Comparison of ENCODE assay signal across 26 mouse cellular contexts in genomic region chr11:53772536-53772935, GRCm38 (mm10). TPM values are rescaled to one million over a fixed set of nuclear protein-coding genes. Genes with fewer than 3 reads are reported as not detected.
DNase-seq lines count a peak whose midpoint lies in the region; ATAC-seq and TF ChIP-seq lines count a peak whose summit lies in the region.
"Had no signal": no experiment of that assay in that cellular context is flagged by ENCODE, and none has a peak within 500 bp of the region (broad histone marks: within the 10 kb centered on the region; RNA-seq: fewer than 3 reads in every experiment).

No protein-coding gene starts in this region.

- no peaks in the 10 kb centered on the region for H3K9me3 ChIP-seq in intestine, postnatal 0 days (ENCODE audit: control insufficient read depth)
- H3K9me3 ChIP-seq: liver, embryonic 13.5 days; midbrain, embryonic 13.5 days had no signal

- H3K36me3 ChIP-seq in liver, adult 2 months (ENCODE audit: control insufficient read depth, insufficient read depth, low read length) = peaks cover 35% of the 10 kb centered on the region
- peaks cover 61% of the 10 kb centered on the region for H3K36me3 ChIP-seq in intestine, postnatal 0 days (ENCODE audit: control insufficient read depth, insufficient read depth)
- H3K36me3 ChIP-seq: midbrain, embryonic 13.5 days had no signal

- DNase-seq in liver, adult 2 months (ENCODE audit: extremely low read depth, low read depth, low spot score) = no peak
- DNase-seq in liver = no peak
- peak; percentile 39 for DNase-seq in B cell, adult 2 months
- no peak for DNase-seq in embryo, embryonic 10.5 days (ENCODE audit: low spot score)
- no peak for DNase-seq in cerebellum, postnatal 10 days
- no peak for DNase-seq in Muller cell, postnatal 12 days (ENCODE audit: inconsistent ontology term)
- DNase-seq: cerebellum, adult 11-12 months; cerebellum, postnatal 36 days; gastrocnemius, postnatal 14 days; heart, postnatal 4 days; kidney, postnatal 4 days; liver, embryonic 13.5 days had no signal

- H3K4me3 ChIP-seq in liver, adult 2 months (ENCODE audit: insufficient read depth, low read depth, low read length) = peak overlapping the region; percentile 24
- peak overlapping the region; percentile 6 for H3K4me3 ChIP-seq in bone marrow, adult 2 months (replicated peaks; ENCODE audit: control insufficient read depth, low read depth, low read length)
- H3K4me3 ChIP-seq in intestine, postnatal 0 days (ENCODE audit: low read depth, low read length) = peak overlapping the region; percentile 17
- H3K4me3 ChIP-seq: erythroblast, embryonic 14.5 days; midbrain, embryonic 13.5 days had no signal

- peaks cover 16% of the 10 kb centered on the region for H3K4me1 ChIP-seq in liver, adult 2 months (ENCODE audit: control insufficient read depth, insufficient read depth, low read length)
- peaks cover 4% of the 10 kb centered on the region for H3K4me1 ChIP-seq in bone marrow, adult 2 months (ENCODE audit: control insufficient read depth, insufficient read depth, low read length)
- H3K4me1 ChIP-seq in intestine, postnatal 0 days (replicated peaks; ENCODE audit: control insufficient read depth, insufficient read depth, low read length) = 0 out of 2 replicates have a peak, but pooled peaks cover 3% of the 10 kb centered on the region

- TF ChIP-seq POLR2A in liver, adult 2 months (IDR thresholded peaks at IDR 0.05; ENCODE audit: extremely low read depth, insufficient read depth, low read length) = no peak
- TF ChIP-seq POLR2A in bone marrow, adult 2 months (IDR thresholded peaks at IDR 0.05; ENCODE audit: borderline replicate concordance, control insufficient read depth, low read depth, low read length) = no peak

- 74% methylated on average over 9 of the region's 9 CpGs for WGBS in liver, adult 2 months
- 18% methylated on average over 9 of the region's 9 CpGs for WGBS in bone marrow, adult 2 months
- WGBS in intestine, postnatal 0 days = 85% methylated on average over 9 of the region's 9 CpGs

- no peaks in the 10 kb centered on the region for H3K27me3 ChIP-seq in liver, adult 2 months (ENCODE audit: control insufficient read depth, insufficient read depth, low read length)
- no peaks in the 10 kb centered on the region for H3K27me3 ChIP-seq in intestine, postnatal 0 days (replicated peaks; ENCODE audit: control insufficient read depth, insufficient read depth, low read length)

- ATAC-seq in intestine, postnatal 0 days = no peak
- ATAC-seq: hindbrain, embryonic 16.5 days; midbrain, embryonic 13.5 days had no signal

- no peak for TF ChIP-seq CTCF in liver, adult 2 months (IDR thresholded peaks at IDR 0.05; ENCODE audit: low read depth, low read length)
- no peak for TF ChIP-seq CTCF in bone marrow, adult 2 months (IDR thresholded peaks at IDR 0.05; ENCODE audit: control insufficient read depth, insufficient read depth, low read length)
- TF ChIP-seq CTCF in intestine, postnatal 0 days (IDR thresholded peaks at IDR 0.05; ENCODE audit: low read depth) = no peak

- H3K9ac ChIP-seq in liver, adult 2 months (ENCODE audit: low read depth, low read length) = peak overlapping the region; percentile 50
- peak overlapping the region; percentile 26; the same call in 1 of the 2 replicates for H3K9ac ChIP-seq in intestine, postnatal 0 days (ENCODE audit: low read depth, low read length)
- H3K9ac ChIP-seq: liver, embryonic 13.5 days; midbrain, embryonic 13.5 days had no signal

- peak overlapping the region; percentile 73 for H3K4me2 ChIP-seq in intestine, postnatal 0 days (replicated peaks; ENCODE audit: low read depth)
- H3K4me2 ChIP-seq: heart, embryonic 11.5 days; midbrain, embryonic 13.5 days had no signal

- H3K79me2 ChIP-seq in liver, adult 2 months (ENCODE audit: control insufficient read depth, insufficient read depth, low read length) = no peaks in the 10 kb centered on the region; the same call in 1 of the 2 replicates

- H3K27ac ChIP-seq in liver, adult 2 months (replicated peaks; ENCODE audit: insufficient read depth, low read depth, low read length) = peak overlapping the region; percentile 30; the same call in 1 of the 2 replicates
- H3K27ac ChIP-seq in bone marrow, adult 2 months (ENCODE audit: control insufficient read depth, insufficient read depth, low read depth, low read length, poor library complexity) = no peak overlapping the region
- H3K27ac ChIP-seq in intestine, postnatal 0 days (ENCODE audit: low read depth, low read length) = no peak overlapping the region; the same call in none of the 2 replicates
- H3K27ac ChIP-seq: liver, embryonic 13.5 days; midbrain, embryonic 13.5 days had no signal

RNA-seq across cellular contexts. Expression of gene Gm17334, which starts 0.5 kb away (rescaled TPM):
- total RNA-seq in liver, adult 2 months (2014; rRNA removed) = not detected in 2 replicates
- polyA plus RNA-seq in liver, adult 2 months (2012; rRNA removed) = 0.16 TPM in 1 of 2 replicates, not detected in the other
- not detected in 2 replicates for polyA plus RNA-seq in bone marrow, adult 2 months (2011; ENCODE audit: insufficient read depth, insufficient read length, low replicate concordance, missing spikeins)
- 0.17 and 0.67 TPM in 2 replicates for polyA plus RNA-seq in intestine, postnatal 0 days (2015; fragmentation: Nextera tagmentation; extraction: Ambion mirVana)
- total RNA-seq: heart, postnatal 4 days had no signal
- polyA plus RNA-seq: brain, embryonic 14.5 days; embryonic facial prominence, embryonic 11.5 days; erythroblast, embryonic 14.5 days; hindbrain, embryonic 16.5 days; kidney, embryonic 14.5 days; liver, embryonic 13.5 days; midbrain, embryonic 13.5 days; neural tube, embryonic 14.5 days had no signal

RNA-seq across cellular contexts. Expression of gene Irf1, which starts 2.7 kb away (rescaled TPM):
- total RNA-seq in liver, adult 2 months (2014; rRNA removed) = 37.5 and 44.2 TPM in 2 replicates
- polyA plus RNA-seq in liver, adult 2 months (2012; rRNA removed) = 27.9 and 43.0 TPM in 2 replicates
- 23.0 and 35.5 TPM in 2 replicates for polyA plus RNA-seq in bone marrow, adult 2 months (2011; ENCODE audit: insufficient read depth, insufficient read length, low replicate concordance, missing spikeins)
- 64.3 and 76.1 TPM in 2 replicates for polyA plus RNA-seq in intestine, postnatal 0 days (2015; fragmentation: Nextera tagmentation; extraction: Ambion mirVana)

RNA-seq across cellular contexts. Expression of gene Il5, which starts 51.9 kb away (rescaled TPM):
- 0.09 TPM in 1 of 2 replicates, not detected in the other for total RNA-seq in liver, adult 2 months (2014; rRNA removed)
- not detected in 2 replicates for polyA plus RNA-seq in liver, adult 2 months (2012; rRNA removed)
- polyA plus RNA-seq in bone marrow, adult 2 months (2011; ENCODE audit: insufficient read depth, insufficient read length, low replicate concordance, missing spikeins) = not detected in 2 replicates
- polyA plus RNA-seq in intestine, postnatal 0 days (2015; fragmentation: Nextera tagmentation; extraction: Ambion mirVana) = not detected in 2 replicates
- total RNA-seq: ES-E14; gastrocnemius, postnatal 14 days; heart, postnatal 4 days; layer of hippocampus, postnatal 14 days; left cerebral cortex, postnatal 25 days had no signal
- polyA plus RNA-seq: brain, embryonic 14.5 days; embryonic facial prominence, embryonic 11.5 days; erythroblast, embryonic 14.5 days; heart, embryonic 11.5 days; hindbrain, embryonic 16.5 days; kidney, embryonic 14.5 days; liver, embryonic 13.5 days; midbrain, embryonic 13.5 days; neural tube, embryonic 14.5 days; stomach, embryonic 14.5 days had no signal

Comparison
In these comparisons a context has a peak if more than half of its experiments do, and no peak if none do; other contexts are left out.
1. DNase-seq: peak in B cell, adult 2 months (2 of 2); none in liver, adult 2 months (single experiment), liver (single experiment), embryo, embryonic 10.5 days (single experiment), cerebellum, postnatal 10 days (0 of 2) and Muller cell, postnatal 12 days (single experiment).
2. Peak in every context shown above with its lines, with median percentiles within 50 percentile points of each other: H3K4me3 ChIP-seq.